Mouse (Mus musculus) thymus, adult 2 months (tissue): Measurements from ENCODE around the gene Dcun1d4.

Source experiments
- CTCF ChIP-seq: fragments of 200-500 bp; IDR thresholded peaks from 2 replicates; pipeline ENCODE4 v1.5.1; 2012; ENCODE audit warnings: mild to moderate bottlenecking, control low read depth, low read length, moderate library complexity, borderline replicate concordance; ENCODE audit not compliant: control insufficient read depth, poor library complexity, insufficient read depth; ENCODE audit errors: extremely low read depth
- POLR2A ChIP-seq: fragments of 200-500 bp; IDR thresholded peaks from 2 replicates; pipeline ENCODE4 v1.6.1; 2012; ENCODE audit warnings: mild to moderate bottlenecking, low read length, control low read depth, moderate library complexity; ENCODE audit not compliant: control insufficient read depth, poor library complexity, insufficient read depth; ENCODE audit errors: extremely low read depth

DNA sequence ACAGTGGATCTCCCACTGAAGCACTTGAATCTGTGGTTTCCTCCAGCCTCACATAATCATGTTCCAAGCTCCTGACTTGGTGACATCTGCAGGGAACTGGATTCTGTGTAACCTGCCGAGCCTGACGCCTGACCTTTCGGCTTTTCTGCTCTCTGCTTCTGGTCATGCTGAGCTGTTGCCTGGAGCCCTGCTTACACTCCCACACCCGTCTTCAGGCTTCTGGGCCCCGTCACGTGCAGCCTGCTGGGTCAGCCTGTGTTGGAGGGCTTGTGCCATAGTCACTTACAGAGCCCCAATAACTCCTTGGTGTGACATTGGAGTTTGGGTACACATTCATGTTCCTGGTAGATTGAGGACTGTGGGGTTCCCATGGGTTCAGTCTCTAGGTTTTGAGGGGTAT is 64.8 kb downstream of the Dcun1d4 start:
- TF ChIP-seq POLR2A, result no peak
- TF ChIP-seq CTCF, result no peak
